ENCODE assay signal across 12 mouse cellular contexts in the genomic region with DNA sequence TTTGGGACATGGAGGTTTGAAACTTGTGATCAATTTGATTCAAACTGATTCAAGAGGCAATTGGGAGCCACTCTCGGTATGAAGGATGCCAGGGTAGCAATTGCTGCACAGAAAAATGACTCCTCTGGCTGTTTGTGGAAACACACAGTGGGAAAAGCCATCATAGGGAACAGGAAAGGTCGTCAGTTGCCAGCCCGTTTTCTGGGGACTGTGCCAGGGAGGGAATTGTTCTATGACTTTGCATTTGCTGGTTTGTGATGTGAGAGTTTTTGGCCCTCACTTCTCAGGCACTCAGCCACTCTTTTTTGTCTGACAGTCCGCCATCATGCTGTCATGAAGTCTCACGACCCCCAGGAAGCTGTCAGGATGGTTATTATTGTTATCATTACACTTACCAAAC.
DNase-seq lines count a peak whose midpoint lies in the region; ATAC-seq and TF ChIP-seq lines count a peak whose summit lies in the region.
"Had no signal": no experiment of that assay in that cellular context is flagged by ENCODE, and none has a peak within 500 bp of the region (broad histone marks: within the 10 kb centered on the region; RNA-seq: fewer than 3 reads in every experiment).

No protein-coding gene starts in this region.

- no peaks in the 10 kb centered on the region for H3K36me3 ChIP-seq in hindbrain, embryonic 16.5 days (ENCODE audit: control insufficient read depth, insufficient read depth, low read length)
- H3K36me3 ChIP-seq in hindbrain, embryonic 10.5 days, result no peaks in the 10 kb centered on the region
- H3K36me3 ChIP-seq in lung, postnatal 0 days (ENCODE audit: insufficient read depth, low read length), result no peaks in the 10 kb centered on the region
- H3K36me3 ChIP-seq: heart, embryonic 13.5 days; limb, embryonic 13.5 days; midbrain, embryonic 10.5 days had no signal

- H3K4me2 ChIP-seq in hindbrain, embryonic 16.5 days (ENCODE audit: low read length), result no peak overlapping the region
- no peak overlapping the region for H3K4me2 ChIP-seq in lung, postnatal 0 days (replicated peaks; ENCODE audit: low read depth, low read length)
- H3K4me2 ChIP-seq: heart, embryonic 13.5 days; limb, embryonic 13.5 days had no signal

- H3K4me3 ChIP-seq in hindbrain, embryonic 16.5 days (ENCODE audit: low read length), result no peak overlapping the region
- no peak overlapping the region for H3K4me3 ChIP-seq in hindbrain, embryonic 10.5 days
- no peak overlapping the region for H3K4me3 ChIP-seq in lung, postnatal 0 days (ENCODE audit: low read depth, low read length)
- no peak overlapping the region for H3K4me3 ChIP-seq in layer of hippocampus, adult 2 months
- H3K4me3 ChIP-seq: erythroblast, embryonic 14.5 days; heart, embryonic 13.5 days; limb, embryonic 13.5 days; midbrain, embryonic 10.5 days had no signal

- H3K9me3 ChIP-seq in hindbrain, embryonic 16.5 days (ENCODE audit: control insufficient read depth, low read length), result no peaks in the 10 kb centered on the region
- no peaks in the 10 kb centered on the region for H3K9me3 ChIP-seq in hindbrain, embryonic 10.5 days
- H3K9me3 ChIP-seq in lung, postnatal 0 days (ENCODE audit: low read length), result no peaks in the 10 kb centered on the region
- H3K9me3 ChIP-seq: heart, embryonic 13.5 days; limb, embryonic 13.5 days; midbrain, embryonic 10.5 days had no signal

- TF ChIP-seq CTCF in lung, postnatal 0 days (IDR thresholded peaks at IDR 0.05), result no peak
- no peak for TF ChIP-seq CTCF in layer of hippocampus, adult 2 months (conservative IDR thresholded peaks at IDR 0.05)

- intact Hi-C loops in gastrocnemius, postnatal 14 days (cut with DNase I; ENCODE audit: low total_unique reads), result no loop called here

- H3K27ac ChIP-seq in hindbrain, embryonic 16.5 days (ENCODE audit: low read depth, low read length), result no peak overlapping the region
- no peak overlapping the region for H3K27ac ChIP-seq in hindbrain, embryonic 10.5 days
- no peak overlapping the region for H3K27ac ChIP-seq in lung, postnatal 0 days (ENCODE audit: low read length)
- no peak overlapping the region for H3K27ac ChIP-seq in layer of hippocampus, adult 2 months
- H3K27ac ChIP-seq: heart, embryonic 13.5 days; limb, embryonic 13.5 days; midbrain, embryonic 10.5 days had no signal

- WGBS in hindbrain, embryonic 16.5 days, result 40% methylated on average over 5 of the region's 5 CpGs
- 70% methylated on average over 5 of the region's 5 CpGs for WGBS in hindbrain, embryonic 10.5 days
- 32% methylated on average over 5 of the region's 5 CpGs for WGBS in lung, postnatal 0 days

- H3K9ac ChIP-seq in hindbrain, embryonic 16.5 days (ENCODE audit: low read depth, low read length), result no peak overlapping the region
- H3K9ac ChIP-seq in lung, postnatal 0 days (replicated peaks; ENCODE audit: low read depth), result no peak overlapping the region
- H3K9ac ChIP-seq: heart, embryonic 13.5 days; limb, embryonic 13.5 days had no signal

- ATAC-seq in hindbrain, embryonic 16.5 days, result peak; percentile 41; the same call in 1 of the 2 replicates
- no peak for ATAC-seq in lung, postnatal 0 days

- DNase-seq in hindbrain, embryonic 10.5 days (ENCODE audit: low spot score), result no peak
- DNase-seq in brain, adult 2 months (ENCODE audit: low read depth, low spot score), result peak; percentile 12
- DNase-seq in gastrocnemius, postnatal 14 days, result peak; percentile 59
- peak; percentile 31 for DNase-seq in lung, postnatal 0 days (ENCODE audit: low spot score)
- DNase-seq in right cerebral cortex, adult 18-20 months, result no peak
- DNase-seq in layer of hippocampus, adult 2 months (ENCODE audit: low spot score in 2 of 2), result no peak
- DNase-seq: thymus, postnatal 14 days had no signal

- H3K27me3 ChIP-seq in hindbrain, embryonic 16.5 days (replicated peaks; ENCODE audit: control insufficient read depth, insufficient read depth, low read length), result no peaks in the 10 kb centered on the region
- no peaks in the 10 kb centered on the region for H3K27me3 ChIP-seq in hindbrain, embryonic 10.5 days (ENCODE audit: insufficient read depth, poor library complexity, severe bottlenecking)
- H3K27me3 ChIP-seq in lung, postnatal 0 days (replicated peaks; ENCODE audit: insufficient read depth, low read length), result no peaks in the 10 kb centered on the region
- H3K27me3 ChIP-seq: heart, embryonic 13.5 days; limb, embryonic 13.5 days had no signal

- no peak; the same call in 1 of the 2 replicates for TF ChIP-seq EP300 in lung, postnatal 0 days (IDR thresholded peaks at IDR 0.05)

- H3K4me1 ChIP-seq in hindbrain, embryonic 16.5 days (ENCODE audit: control insufficient read depth, insufficient read depth, low read depth, low read length), result peaks cover 4% of the 10 kb centered on the region; the same call in 1 of the 2 replicates
- H3K4me1 ChIP-seq in hindbrain, embryonic 10.5 days (replicated peaks), result peaks cover 34% of the 10 kb centered on the region
- no peaks in the 10 kb centered on the region; the same call in 1 of the 2 replicates for H3K4me1 ChIP-seq in lung, postnatal 0 days (ENCODE audit: insufficient read depth, low read depth, low read length)
- H3K4me1 ChIP-seq: heart, embryonic 13.5 days had no signal

Comparison
In these comparisons a context has a peak if more than half of its experiments do, and no peak if none do; other contexts are left out.
1. DNase-seq: peak in brain, adult 2 months (single experiment), gastrocnemius, postnatal 14 days (single experiment) and lung, postnatal 0 days (single experiment); none in hindbrain, embryonic 10.5 days (single experiment), right cerebral cortex, adult 18-20 months (single experiment) and layer of hippocampus, adult 2 months (0 of 2).